Mouse (Mus musculus) kidney, embryonic 16.5 days (tissue): ENCODE measurements around the gene Gm49318. TPM values are rescaled to one million over a fixed set of nuclear protein-coding genes. Genes with fewer than 3 reads are reported as not detected.

Experiments
- ATAC-seq: fragments of 200-750 bp; cut with Nextera tagmentation; 2 replicates; pipeline ENCODE4 v1.8.0; 2017; ENCODE audit warnings: moderate TSS enrichment; ENCODE audit not compliant: low FRiP score, low TSS enrichment
- H3K27ac ChIP-seq: fragments of 300-500 bp; sonication (generic); 2 replicates; pipeline ENCODE4 v1.5.1; 2014; ENCODE audit warnings: low read length
- H3K27me3 ChIP-seq: fragments of 300-500 bp; sonication (generic); 2 replicates; pipeline ENCODE4 v1.6.1; 2014; ENCODE audit warnings: low read length, control low read depth, mixed read lengths; ENCODE audit not compliant: insufficient read depth
- H3K36me3 ChIP-seq: fragments of 300-500 bp; sonication (generic); 2 replicates; pipeline ENCODE4 v1.6.1; 2014; ENCODE audit warnings: low read length, control low read depth, mixed read lengths; ENCODE audit not compliant: insufficient read depth
- H3K4me1 ChIP-seq: fragments of 300-500 bp; sonication (generic); 2 replicates; pipeline ENCODE4 v1.6.1; 2014; ENCODE audit warnings: low read length, control low read depth, mixed read lengths; ENCODE audit not compliant: insufficient read depth
- H3K4me2 ChIP-seq: fragments of 300-500 bp; sonication (generic); replicated peaks from 2 replicates; pipeline ENCODE4 v1.6.1; 2014; ENCODE audit warnings: low read depth, low read length
- H3K4me3 ChIP-seq: fragments of 300-500 bp; sonication (generic); 2 replicates; pipeline ENCODE4 v1.5.1; 2014; ENCODE audit warnings: mild to moderate bottlenecking, low read length
- H3K9ac ChIP-seq: fragments of 300-500 bp; sonication (generic); replicated peaks from 2 replicates; pipeline ENCODE4 v1.6.1; 2014; ENCODE audit warnings: low read length
- H3K9me3 ChIP-seq: fragments of 300-500 bp; sonication (generic); 2 replicates; pipeline ENCODE4 v1.6.1; 2016; ENCODE audit warnings: low read length, control low read depth
- WGBS: fragments of 180-500 bp; shearing (Covaris S2); extraction: QIAGEN DNeasy Blood & Tissue Kit; methylation state at CpG from one replicate; pipeline ENCODE4 v1.1.7; 2014; 5-methylcytosine and 5-hydroxymethylcytosine counted together
- polyA plus RNA-seq: library from polyadenylated mRNA; unstranded; fragments of >200 nt; fragmentation: Nextera tagmentation; extraction: Ambion mirVana; gene quantifications from 2 replicates; pipeline ENCODE4 v1.2.1, GENCODE M21; 2015

Gm49318 gene
- polyA plus RNA-seq, 1 experiment from 2014 or later = not detected

DNA sequence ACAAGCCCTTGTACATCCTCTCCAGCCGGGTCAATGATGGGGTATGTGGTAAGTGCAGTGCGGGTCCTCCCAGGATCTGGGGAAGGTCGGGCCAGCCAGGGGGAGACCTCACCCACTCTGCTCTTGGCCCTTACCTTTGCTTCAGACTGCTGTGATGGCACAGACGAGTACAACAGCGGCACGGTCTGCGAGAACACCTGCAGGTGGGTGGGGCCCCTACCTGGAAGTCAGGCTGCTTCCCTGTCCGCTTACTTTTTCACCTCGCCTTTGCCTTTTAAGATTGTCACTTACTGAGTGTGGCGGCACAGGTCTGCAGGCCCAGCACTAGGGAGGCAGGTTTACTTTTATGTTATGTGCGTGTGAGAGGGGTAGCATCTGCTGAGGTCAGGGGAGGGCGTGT lies 66.5 kb downstream of the Gm49318 start:
- Histone ChIP-seq H3K27ac (no peak overlapping the region), H3K4me3 (no peak overlapping the region), H3K4me1 (peaks cover 22% of the 10 kb centered on the region), H3K27me3 (no peaks in the 10 kb centered on the region), H3K9ac (no peak overlapping the region), H3K4me2 (no peak overlapping the region), H3K36me3 (peaks cover 46% of the 10 kb centered on the region), H3K9me3 (no peaks in the 10 kb centered on the region)
- WGBS = 92% methylated on average over 12 of the region's 12 CpGs
- ATAC-seq = no peak

GRCm38 (mm10) chr9:22003163-22003554 lies 67.9 kb downstream of the Gm49318 start:
- Histone ChIP-seq H3K27ac (peak overlapping the region; percentile 31), H3K9ac (peak overlapping the region; percentile 64), H3K27me3 (no peaks in the 10 kb centered on the region), H3K4me2 (peak overlapping the region; percentile 72), H3K4me1 (peaks cover 22% of the 10 kb centered on the region), H3K36me3 (peaks cover 33% of the 10 kb centered on the region), H3K4me3 (peak overlapping the region; percentile 64), H3K9me3 (no peaks in the 10 kb centered on the region)
- WGBS = under 1% methylated on average over 18 of the region's 18 CpGs
- peak; percentile 4; the same call in 1 of the 2 replicates for ATAC-seq

GRCm38 (mm10) chr9:22002194-22003162 lies 68.6 kb downstream of the Gm49318 start, which contains the start of the genes Ccdc151 and Prkcsh:
Gene Ccdc151, minus strand, starts transcription at chr9:22002634.
Gene Prkcsh, plus strand, starts transcription at chr9:22002806.
- Histone ChIP-seq H3K4me1 (peaks cover 22% of the 10 kb centered on the region), H3K36me3 (peaks cover 26% of the 10 kb centered on the region), H3K27ac (peak within 1 kb of the TSS; percentile 31), H3K9me3 (no peaks in the 10 kb centered on the region), H3K27me3 (no peaks in the 10 kb centered on the region), H3K4me3 (peak within 1 kb of the TSS; percentile 64), H3K4me2 (peak within 1 kb of the TSS; percentile 72), H3K9ac (peak within 1 kb of the TSS; percentile 64)
- peak; percentile 99 for ATAC-seq
- WGBS = 5% methylated on average over 57 of the region's 57 CpGs

- Histone ChIP-seq H3K4me3 (no peak overlapping the region), H3K4me1 (peaks cover 22% of the 10 kb centered on the region), H3K27me3 (no peaks in the 10 kb centered on the region), H3K36me3 (peaks cover 18% of the 10 kb centered on the region), H3K9ac (no peak overlapping the region), H3K4me2 (no peak overlapping the region), H3K9me3 (no peaks in the 10 kb centered on the region), H3K27ac (no peak overlapping the region)
- WGBS = 84% methylated on average over 4 of the region's 4 CpGs
- ATAC-seq = no peak
Measured at GRCm38 (mm10) chr9:22001633-22002032, 69.4 kb downstream of the Gm49318 start.

- ATAC-seq = no peak
- H3K4me1 ChIP-seq = peaks cover 22% of the 10 kb centered on the region
- 90% methylated on average over 6 of the region's 6 CpGs for whole genome bisulfite sequencing
- no peaks in the 10 kb centered on the region for H3K9me3 ChIP-seq
- no peak overlapping the region for H3K27ac ChIP-seq
- no peak overlapping the region for H3K9ac ChIP-seq
- no peak overlapping the region for H3K4me2 ChIP-seq
- H3K36me3 ChIP-seq = peaks cover 10% of the 10 kb centered on the region; the same call in 1 of the 2 replicates
- H3K4me3 ChIP-seq = no peak overlapping the region
- no peaks in the 10 kb centered on the region for H3K27me3 ChIP-seq
Measured at GRCm38 (mm10) chr9:22000296-22000695, 70.8 kb downstream of the Gm49318 start.

- Histone ChIP-seq H3K27ac (no peak overlapping the region), H3K4me1 (no peaks in the 10 kb centered on the region), H3K27me3 (peaks cover 6% of the 10 kb centered on the region), H3K4me3 (no peak overlapping the region), H3K4me2 (no peak overlapping the region), H3K36me3 (no peaks in the 10 kb centered on the region), H3K9me3 (no peaks in the 10 kb centered on the region), H3K9ac (no peak overlapping the region)
- ATAC-seq = no peak
- WGBS = 84% methylated on average over 3 of the region's 3 CpGs
Measured at GRCm38 (mm10) chr9:21996178-21996867, 74.7 kb downstream of the Gm49318 start.

DNA sequence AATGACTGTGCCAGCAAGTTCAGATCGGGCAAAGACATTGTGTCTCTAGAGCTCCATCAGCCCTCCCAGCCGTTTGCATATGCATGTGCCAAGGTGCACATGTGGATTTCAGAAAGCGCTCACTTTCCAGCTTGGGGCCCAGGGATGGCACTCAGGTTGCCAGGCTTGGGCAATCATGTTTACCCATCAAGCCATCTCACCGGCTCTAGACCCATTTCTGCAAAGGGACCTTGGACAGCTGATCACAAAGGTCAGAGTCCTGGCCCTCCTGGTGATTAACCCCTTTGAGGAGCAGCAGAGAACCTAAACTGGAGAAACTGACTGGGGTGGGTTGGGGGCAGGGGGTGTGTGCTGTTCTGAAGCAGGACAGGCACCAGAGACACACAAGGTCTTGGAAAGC lies 78.8 kb downstream of the Gm49318 start:
- Histone ChIP-seq H3K4me3 (no peak overlapping the region), H3K4me1 (peaks cover 24% of the 10 kb centered on the region), H3K4me2 (no peak overlapping the region), H3K36me3 (no peaks in the 10 kb centered on the region), H3K9ac (no peak overlapping the region), H3K27me3 (peaks cover 47% of the 10 kb centered on the region), H3K9me3 (no peaks in the 10 kb centered on the region), H3K27ac (no peak overlapping the region)
- 75% methylated on average over 4 of the region's 4 CpGs for WGBS
- ATAC-seq = no peak

GRCm38 (mm10) chr9:21989230-21990110 lies 81.6 kb downstream of the Gm49318 start, which contains the start of gene Rgl3:
Gene Rgl3, minus strand, starts transcription at chr9:21989446.
- Histone ChIP-seq H3K4me1 (peaks cover 24% of the 10 kb centered on the region), H3K4me2 (peak within 1 kb of the TSS; percentile 86), H3K36me3 (no peaks in the 10 kb centered on the region), H3K4me3 (peak within 1 kb of the TSS; percentile 54), H3K27ac (peak within 1 kb of the TSS; percentile 73), H3K9ac (peak within 1 kb of the TSS; percentile 74), H3K9me3 (no peaks in the 10 kb centered on the region), H3K27me3 (peaks cover 53% of the 10 kb centered on the region)
- peak; percentile 76 for ATAC-seq
- WGBS = under 1% methylated on average over 41 of the region's 42 CpGs
